Mouse (Mus musculus) ES-Bruce4 (cell line): ENCODE results near the gene Sept5. TPM values are rescaled to one million over a fixed set of nuclear protein-coding genes. Genes with fewer than 3 reads are reported as not detected.

Source experiments
- H3K27ac ChIP-seq: 2 replicates; pipeline ENCODE4 v1.5.1; 2012; ENCODE audit warnings: low read length, inconsistent platforms; ENCODE audit not compliant: insufficient read depth
- H3K27me3 ChIP-seq: 2 replicates; pipeline ENCODE4 v1.6.1; 2012; ENCODE audit warnings: mild to moderate bottlenecking, low read length, inconsistent platforms; ENCODE audit not compliant: control insufficient read depth, poor library complexity, insufficient read depth, severe bottlenecking
- H3K36me3 ChIP-seq: 2 replicates; pipeline ENCODE4 v1.6.1; 2012; ENCODE audit warnings: inconsistent platforms, mild to moderate bottlenecking, low read length, moderate library complexity; ENCODE audit not compliant: control insufficient read depth, poor library complexity, insufficient read depth, severe bottlenecking
- H3K4me1 ChIP-seq: one replicate; pipeline ENCODE4 v1.8.1; 2011; ENCODE audit warnings: low read length; ENCODE audit not compliant: control insufficient read depth, insufficient read depth
- H3K4me3 ChIP-seq: 2 replicates; pipeline ENCODE4 v1.5.1; 2011; ENCODE audit warnings: low read depth, mild to moderate bottlenecking, low read length
- H3K9ac ChIP-seq: 2 replicates; pipeline ENCODE4 v1.6.1; 2012; ENCODE audit warnings: low read depth, mild to moderate bottlenecking, inconsistent platforms; ENCODE audit not compliant: poor library complexity, severe bottlenecking
- H3K9me3 ChIP-seq: replicated peaks from 2 replicates; pipeline ENCODE4 v1.6.1; 2012; ENCODE audit warnings: mild to moderate bottlenecking, low read length, inconsistent platforms; ENCODE audit not compliant: control insufficient read depth, poor library complexity, insufficient read depth, severe bottlenecking
- CTCF ChIP-seq: IDR thresholded peaks from one replicate; pipeline ENCODE4 v1.8.1; 2011; ENCODE audit warnings: low read depth, low read length
- EP300 ChIP-seq: IDR thresholded peaks from 2 replicates; pipeline ENCODE4 v1.6.1; 2011; ENCODE audit warnings: low read depth, low read length; ENCODE audit not compliant: insufficient read depth
- POLR2A ChIP-seq: IDR thresholded peaks from one replicate; pipeline ENCODE4 v1.8.1; 2011; ENCODE audit warnings: low read length; ENCODE audit not compliant: insufficient read depth
- polyA plus RNA-seq: library from polyadenylated mRNA; stranded (reverse); fragments of >200 nt; gene quantifications from 2 replicates; pipeline ENCODE4 v1.2.4, GENCODE M21; 2011; ENCODE audit warnings: low read depth; ENCODE audit not compliant: missing spikeins, insufficient read depth, insufficient read length

Sept5 gene
- polyA plus RNA-seq, 1 experiment = 1.8 TPM

GRCm38 (mm10) chr16:18658597-18658996 is 28.8 kb upstream of the Sept5 start:
- Histone ChIP-seq H3K9me3 (peaks cover 2% of the 10 kb centered on the region; the same call in 1 of the 2 replicates), H3K27ac (no peak overlapping the region), H3K27me3 (no peaks in the 10 kb centered on the region), H3K4me3 (no peak overlapping the region), H3K36me3 (no peaks in the 10 kb centered on the region), H3K9ac (no peak overlapping the region), H3K4me1 (no peaks in the 10 kb centered on the region)
- TF ChIP-seq POLR2A (no peak), EP300 (no peak), CTCF (no peak)

DNA sequence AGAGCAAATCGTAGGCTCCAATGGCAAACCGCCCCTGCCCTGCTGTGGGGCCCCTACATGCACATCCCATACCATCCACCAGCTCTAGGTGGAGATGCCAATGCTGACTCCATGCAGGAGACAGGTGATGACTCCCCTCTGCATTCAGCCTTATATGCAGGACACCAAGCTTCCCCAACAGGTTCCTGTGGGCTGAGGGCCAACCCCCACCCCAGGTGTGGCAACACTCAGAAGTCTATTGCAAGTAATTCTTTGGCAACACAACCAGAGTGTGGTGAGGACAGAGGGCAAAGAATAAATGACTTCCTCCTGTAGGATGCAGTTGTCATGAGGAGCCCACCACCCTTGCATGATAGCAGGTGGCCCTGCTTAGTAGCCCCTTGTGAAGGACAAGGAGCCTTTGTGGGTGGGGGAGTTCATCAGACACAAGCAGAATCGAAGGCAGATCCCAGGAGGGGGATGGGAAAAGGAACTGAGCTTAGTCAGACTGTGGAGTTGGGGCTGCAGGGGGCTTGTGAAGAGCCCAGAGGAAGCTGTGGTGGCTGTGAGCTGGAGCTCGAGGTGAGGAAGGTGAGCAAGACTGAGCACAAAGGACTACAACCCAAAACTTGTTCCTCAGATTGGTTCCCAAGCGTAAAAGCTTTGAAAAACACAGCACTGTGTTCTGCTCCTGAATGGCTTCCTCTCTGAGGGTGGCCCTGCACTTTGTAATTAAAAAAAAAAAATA is 25.8 kb upstream of the Sept5 start:
- H3K9ac ChIP-seq = no peak overlapping the region
- TF ChIP-seq EP300 = no peak
- TF ChIP-seq POLR2A = no peak
- no peak for TF ChIP-seq CTCF
- no peaks in the 10 kb centered on the region for H3K9me3 ChIP-seq
- H3K36me3 ChIP-seq = no peaks in the 10 kb centered on the region
- no peaks in the 10 kb centered on the region for H3K4me1 ChIP-seq
- no peak overlapping the region for H3K27ac ChIP-seq
- no peak overlapping the region for H3K4me3 ChIP-seq
- H3K27me3 ChIP-seq = no peaks in the 10 kb centered on the region

DNA sequence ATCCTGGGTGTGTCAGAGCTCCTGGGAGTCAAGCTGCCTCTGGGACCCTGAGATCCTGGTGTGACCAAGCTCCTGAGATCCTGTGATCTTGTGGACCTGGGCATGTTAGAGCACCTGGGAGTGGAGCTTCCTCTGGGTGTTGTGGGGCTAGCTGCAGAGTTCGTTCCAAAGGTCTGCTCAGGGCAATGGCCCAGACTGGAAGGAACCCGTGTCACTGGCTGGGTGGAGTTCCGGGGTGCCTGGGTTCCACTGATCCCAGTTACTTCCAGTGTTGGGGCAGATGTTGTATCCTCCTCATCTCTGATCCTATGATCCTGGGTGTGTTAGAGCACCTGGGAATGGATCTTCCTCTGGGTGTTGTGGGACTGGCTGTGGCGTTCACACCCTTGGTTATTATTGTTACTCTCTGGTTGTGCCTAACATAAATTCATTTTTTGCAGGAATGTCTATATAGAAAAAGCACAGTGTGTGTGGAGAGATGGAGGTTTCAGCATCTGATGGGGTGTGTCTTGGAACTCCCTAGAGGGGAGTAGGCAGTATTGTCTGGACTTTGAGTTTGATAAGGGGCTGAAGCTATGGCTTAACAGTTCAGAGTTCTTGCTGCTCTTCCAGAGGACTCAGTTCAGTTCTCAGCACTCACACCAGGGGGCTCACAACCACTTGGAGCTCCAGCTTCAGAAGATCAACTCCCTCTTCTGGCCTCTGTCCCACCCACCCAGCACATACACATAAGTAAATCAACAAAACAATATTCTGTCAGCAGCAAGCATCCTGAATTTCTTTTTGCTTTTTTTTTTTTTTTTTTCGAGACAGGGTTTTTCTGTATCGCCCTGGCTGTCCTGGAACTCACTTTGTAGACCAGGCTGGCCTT is 23.8 kb upstream of the Sept5 start:
- Histone ChIP-seq H3K27me3 (no peaks in the 10 kb centered on the region), H3K9ac (no peak overlapping the region), H3K9me3 (no peaks in the 10 kb centered on the region), H3K27ac (no peak overlapping the region), H3K4me1 (no peaks in the 10 kb centered on the region), H3K4me3 (no peak overlapping the region), H3K36me3 (no peaks in the 10 kb centered on the region)
- TF ChIP-seq POLR2A (no peak), CTCF (peak; percentile 26), EP300 (no peak)

DNA sequence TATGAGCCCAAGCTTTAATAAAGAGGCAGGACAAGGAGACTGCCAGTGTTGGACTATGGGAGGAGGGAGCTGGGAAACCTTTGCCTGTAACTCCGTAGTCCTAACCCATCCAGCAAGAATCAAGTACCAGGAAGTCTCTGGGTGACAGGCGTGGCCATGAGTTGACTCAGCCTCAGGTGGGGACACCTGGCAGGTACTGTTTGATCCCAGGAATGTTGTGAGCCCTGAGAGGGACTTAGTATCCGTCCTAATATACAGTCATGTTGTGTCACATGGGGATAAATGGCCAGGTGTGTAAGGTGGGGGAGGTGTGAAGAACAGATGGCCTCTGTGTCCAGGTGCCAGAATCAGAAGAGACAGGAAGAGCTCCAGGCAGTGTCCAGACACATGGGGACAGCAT is 19.4 kb upstream of the Sept5 start:
- no peak overlapping the region for H3K27ac ChIP-seq
- H3K27me3 ChIP-seq = no peaks in the 10 kb centered on the region
- H3K4me3 ChIP-seq = no peak overlapping the region
- TF ChIP-seq CTCF (no peak), POLR2A (no peak), EP300 (no peak)
- no peaks in the 10 kb centered on the region for H3K36me3 ChIP-seq
- H3K9ac ChIP-seq = no peak overlapping the region
- peaks cover 2% of the 10 kb centered on the region for H3K4me1 ChIP-seq
- H3K9me3 ChIP-seq = no peaks in the 10 kb centered on the region

DNA sequence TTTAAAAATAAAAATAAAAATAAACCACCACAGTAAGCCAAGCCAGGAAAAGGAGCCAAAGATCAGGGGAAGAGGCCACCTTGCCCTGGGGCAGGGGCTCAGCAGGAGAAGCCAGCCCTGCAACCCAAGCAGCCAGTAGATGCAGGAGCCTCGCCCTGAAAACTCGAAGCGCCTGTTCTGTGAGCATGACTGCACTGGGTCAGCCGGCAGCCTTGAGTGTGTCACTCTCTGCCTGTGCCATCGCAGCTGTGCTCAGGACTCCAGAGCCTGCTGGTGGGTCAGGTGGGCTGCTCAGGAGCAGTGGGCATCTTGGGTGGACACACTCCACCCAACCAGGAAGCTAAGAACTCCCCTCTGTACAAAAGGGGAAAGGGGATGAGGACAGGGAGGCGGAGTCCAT is 15.6 kb upstream of the Sept5 start:
- Histone ChIP-seq H3K27ac (no peak overlapping the region), H3K9ac (no peak overlapping the region)
- no peak for TF ChIP-seq CTCF
- no peak for TF ChIP-seq EP300
- no peak for TF ChIP-seq POLR2A

GRCm38 (mm10) chr16:18644485-18644884 is 14.7 kb upstream of the Sept5 start:
- H3K27ac ChIP-seq = no peak overlapping the region
- no peaks in the 10 kb centered on the region for H3K27me3 ChIP-seq
- TF ChIP-seq EP300 (no peak), CTCF (no peak)
- no peaks in the 10 kb centered on the region for H3K36me3 ChIP-seq
- H3K4me1 ChIP-seq = peaks cover 2% of the 10 kb centered on the region
- H3K9me3 ChIP-seq = no peaks in the 10 kb centered on the region
- H3K4me3 ChIP-seq = no peak overlapping the region
- H3K9ac ChIP-seq = no peak overlapping the region

More for the DNA sequence above, 15.6 kb upstream of the Sept5 start:
- no peak overlapping the region for H3K4me3 ChIP-seq
- peaks cover 2% of the 10 kb centered on the region for H3K4me1 ChIP-seq
- H3K27me3 ChIP-seq = no peaks in the 10 kb centered on the region
- H3K36me3 ChIP-seq = no peaks in the 10 kb centered on the region
- H3K9me3 ChIP-seq = no peaks in the 10 kb centered on the region
